Mouse (Mus musculus): ENCODE measurements around the gene Csrnp1.

Csrnp1 gene

GRCm38 (mm10) chr9:119977557-119978060, 6.8 kb downstream of the Csrnp1 start:
- DNase-seq (ENCODE audit: low read depth, low spot score): no peak

- DNase-seq (ENCODE audit: low read depth, low spot score): no peak
Observed at GRCm38 (mm10) chr9:119976704-119977556, 7.5 kb downstream of the Csrnp1 start.

- DNase-seq (ENCODE audit: low read depth, low spot score): no peak
Observed at GRCm38 (mm10) chr9:119975286-119975685, 9.2 kb downstream of the Csrnp1 start.

DNA sequence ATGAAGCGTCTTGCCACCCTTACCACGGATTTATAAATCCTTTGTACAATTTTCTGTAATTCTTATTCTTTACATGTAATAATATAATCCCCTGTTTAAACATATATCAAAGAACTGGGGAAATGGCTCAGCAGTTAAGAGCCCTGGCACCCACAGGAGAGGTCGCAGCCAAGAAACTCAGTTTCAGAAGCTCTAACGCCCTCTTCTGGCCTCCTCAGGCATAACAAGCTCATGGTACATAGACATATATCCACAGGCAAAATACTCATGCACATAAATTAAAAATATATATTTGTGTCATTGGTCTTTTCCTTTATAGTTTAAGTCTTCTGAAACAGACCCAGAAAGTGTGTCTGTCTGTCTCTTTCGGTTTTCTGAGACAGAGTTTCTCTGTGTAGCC, 9.8 kb downstream of the Csrnp1 start:
- DNase-seq (ENCODE audit: low read depth, low spot score): no peak

DNA sequence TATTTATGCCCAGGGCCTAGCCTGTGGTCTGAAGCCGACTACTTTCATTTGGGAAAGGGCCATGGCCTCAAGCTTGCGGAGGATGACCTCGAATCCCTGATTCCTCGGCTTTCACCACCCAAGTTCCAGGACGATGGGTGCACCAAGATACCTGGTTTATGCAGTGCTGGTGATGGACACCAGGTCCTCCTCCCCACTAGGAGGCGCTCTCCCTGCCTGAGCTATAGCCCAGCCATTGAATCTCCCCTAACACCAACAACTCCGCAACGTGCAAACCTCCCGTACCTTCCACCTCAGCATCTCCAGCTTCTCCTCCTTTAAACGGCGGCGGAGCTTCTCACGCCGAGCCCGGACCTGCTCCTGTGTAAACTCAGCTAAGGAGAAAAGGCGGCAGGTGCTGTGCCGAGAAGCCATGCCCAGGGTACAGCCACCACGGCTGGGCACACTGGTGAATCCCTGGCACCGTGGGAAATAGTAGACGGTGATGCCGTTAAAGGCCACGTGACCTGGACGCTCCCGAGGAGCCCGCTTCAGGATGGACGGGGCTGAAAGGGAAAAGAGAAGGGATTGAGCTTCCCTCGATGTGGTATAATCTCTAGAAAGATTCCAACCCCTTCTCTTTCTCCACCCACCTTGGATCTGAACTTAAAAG, 10.5 kb downstream of the Csrnp1 start:
- DNase-seq (ENCODE audit: low read depth, low spot score): no peak

DNA sequence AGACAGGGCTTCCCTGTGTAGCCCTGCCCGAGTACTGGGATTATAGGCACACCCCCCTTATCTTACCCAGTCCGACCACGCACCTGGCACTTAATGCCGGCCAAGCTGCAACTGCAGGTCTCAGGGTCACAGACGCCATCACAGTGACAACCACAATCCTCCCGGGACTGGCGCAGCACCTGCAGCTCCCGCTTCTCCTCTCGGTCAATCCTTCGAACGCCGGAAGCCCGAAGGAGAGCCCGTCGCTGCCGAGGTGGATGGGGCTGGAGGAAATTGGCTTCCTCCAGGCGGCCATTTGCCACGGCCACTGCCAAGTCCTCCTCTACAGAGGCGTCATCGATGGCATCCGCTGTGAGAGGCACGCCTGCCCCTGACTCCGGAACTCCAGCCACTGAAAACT, 11.2 kb downstream of the Csrnp1 start:
- DNase-seq (ENCODE audit: low read depth, low spot score): no peak

DNA sequence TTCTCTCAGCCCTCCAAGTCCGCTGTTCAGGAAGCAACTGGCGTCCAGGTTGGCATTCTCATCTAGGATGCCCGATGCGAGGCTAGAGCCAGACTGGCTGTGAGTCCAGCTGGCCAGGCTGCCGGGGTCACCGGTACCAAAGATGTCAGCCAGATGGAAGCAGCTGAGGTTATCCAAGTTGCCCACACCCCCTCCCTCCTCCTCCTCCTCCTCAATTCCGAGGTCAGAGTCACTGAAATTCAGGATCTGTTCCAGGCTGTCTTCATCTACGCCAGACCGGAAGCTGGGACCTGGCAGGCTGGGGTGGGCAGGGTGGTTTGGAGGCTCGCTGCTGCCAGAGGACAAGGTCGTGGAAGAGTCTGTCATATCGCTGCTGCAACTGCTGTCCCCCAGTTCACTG, 11.9 kb downstream of the Csrnp1 start:
- no peak for DNase-seq (ENCODE audit: low read depth, low spot score)

GRCm38 (mm10) chr9:119972166-119972565, 12.3 kb downstream of the Csrnp1 start:
- DNase-seq (ENCODE audit: low read depth, low spot score): no peak

GRCm38 (mm10) chr9:119970763-119971656, 13.4 kb downstream of the Csrnp1 start:
- no peak for DNase-seq (ENCODE audit: low read depth, low spot score)

GRCm38 (mm10) chr9:119970221-119970620, 14.2 kb downstream of the Csrnp1 start:
- DNase-seq (ENCODE audit: low read depth, low spot score): no peak

DNA sequence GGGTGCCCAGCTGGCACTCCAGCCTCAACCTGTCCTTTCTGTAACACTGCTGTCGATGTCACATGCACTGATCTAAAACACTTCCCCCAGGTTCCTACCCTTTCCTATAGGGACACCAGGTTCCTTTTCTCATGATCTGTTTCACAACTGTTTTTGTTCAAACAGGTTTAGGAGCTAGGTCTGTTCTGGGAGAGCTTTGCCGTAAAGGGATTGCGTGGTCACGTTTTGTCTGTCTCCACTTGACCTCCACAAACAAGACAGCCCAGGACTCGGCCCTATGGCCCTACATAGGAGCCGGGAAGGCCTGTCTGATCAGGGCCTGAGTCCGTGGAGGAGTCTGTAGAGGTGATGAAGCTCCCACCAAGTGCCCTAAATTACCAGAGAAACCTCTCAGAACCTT, 14.6 kb downstream of the Csrnp1 start:
- no peak for DNase-seq (ENCODE audit: low read depth, low spot score)

GRCm38 (mm10) chr9:119966221-119966910, 18.1 kb downstream of the Csrnp1 start:
- no peak for DNase-seq (ENCODE audit: low read depth, low spot score)

GRCm38 (mm10) chr9:119965186-119965585, 19.3 kb downstream of the Csrnp1 start:
- no peak for DNase-seq (ENCODE audit: low read depth, low spot score)

DNA sequence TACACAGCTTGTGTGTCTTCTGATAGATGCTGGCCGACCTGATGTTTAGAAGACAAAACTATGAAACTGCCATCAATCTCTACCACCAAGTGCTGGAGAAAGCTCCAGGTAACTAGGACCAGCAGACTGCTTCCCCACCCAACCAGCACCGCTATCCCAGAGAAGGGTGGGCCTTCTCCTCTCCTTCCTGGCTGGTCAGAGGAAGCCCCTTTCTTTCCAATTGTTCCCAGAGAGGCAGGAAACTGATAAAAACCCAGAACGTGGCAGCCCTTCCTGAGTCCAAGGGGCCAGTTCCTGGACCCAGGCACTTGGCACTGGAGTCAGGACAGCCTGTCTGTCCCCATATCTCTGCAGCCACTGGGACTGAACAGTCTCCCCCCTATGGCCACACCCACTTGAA, 20.3 kb downstream of the Csrnp1 start:
- DNase-seq (ENCODE audit: low read depth, low spot score): no peak

DNA sequence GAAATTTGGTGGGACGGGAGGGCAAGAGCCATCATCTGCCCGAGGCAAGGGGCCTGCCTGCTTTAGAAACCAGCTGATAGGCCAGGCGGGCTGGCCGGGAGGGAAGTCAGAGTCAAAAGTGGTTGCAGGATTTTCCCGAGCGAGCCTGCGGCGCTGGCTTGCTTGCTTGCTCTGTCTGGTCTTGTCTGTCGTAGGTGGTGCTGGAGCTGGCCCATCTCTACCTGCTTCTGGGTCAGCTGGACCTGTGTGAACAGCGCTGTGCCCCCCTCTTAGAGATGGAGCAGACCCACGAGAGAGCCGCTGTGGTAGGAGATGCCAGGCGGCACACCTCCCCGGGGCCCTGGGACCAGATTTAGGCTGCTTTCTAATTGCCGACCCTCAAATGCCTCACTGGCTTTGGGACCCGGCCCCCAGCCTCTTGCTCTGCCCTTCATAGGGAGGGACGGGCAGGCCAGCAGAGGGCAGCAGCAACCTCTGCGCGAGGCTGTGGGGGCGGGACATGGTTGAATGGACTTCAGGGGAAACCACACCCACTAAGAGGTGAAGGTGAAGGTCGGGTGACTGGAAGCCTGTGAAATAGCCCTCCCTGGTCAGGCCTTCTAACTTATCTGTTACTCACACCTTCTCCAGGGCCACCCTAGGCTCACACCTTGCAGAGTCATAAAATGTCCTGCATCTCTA, 21.3 kb downstream of the Csrnp1 start:
- DNase-seq (ENCODE audit: low read depth, low spot score): no peak

- DNase-seq (ENCODE audit: low read depth, low spot score): no peak
Observed at GRCm38 (mm10) chr9:119962216-119962615, 22.2 kb downstream of the Csrnp1 start.

- no peak for DNase-seq (ENCODE audit: low read depth, low spot score)
Observed at GRCm38 (mm10) chr9:119958835-119959234, 25.6 kb downstream of the Csrnp1 start.

DNA sequence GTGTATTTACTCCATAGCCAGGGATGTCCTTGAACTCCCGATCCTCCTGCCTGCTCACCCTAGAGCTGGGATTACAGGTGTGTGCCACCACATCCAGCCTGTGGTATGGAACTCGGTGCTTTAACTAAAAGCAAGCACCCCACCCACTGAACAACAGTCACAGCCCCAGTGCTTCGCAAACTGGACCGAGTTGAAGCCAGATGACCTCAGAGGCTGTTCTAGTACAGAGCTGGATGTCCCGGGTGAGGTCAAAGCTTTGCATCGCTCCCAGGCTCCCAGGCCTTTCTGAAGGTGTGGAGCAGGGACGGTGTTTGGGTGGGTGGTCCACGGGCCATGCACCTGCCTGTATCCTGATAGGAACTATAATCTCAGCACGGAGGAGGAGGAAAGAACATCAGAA, 33.1 kb downstream of the Csrnp1 start:
- no peak for DNase-seq (ENCODE audit: low read depth, low spot score)

GRCm38 (mm10) chr9:119950434-119950833, 34.0 kb downstream of the Csrnp1 start:
- DNase-seq (ENCODE audit: low read depth, low spot score): no peak

DNA sequence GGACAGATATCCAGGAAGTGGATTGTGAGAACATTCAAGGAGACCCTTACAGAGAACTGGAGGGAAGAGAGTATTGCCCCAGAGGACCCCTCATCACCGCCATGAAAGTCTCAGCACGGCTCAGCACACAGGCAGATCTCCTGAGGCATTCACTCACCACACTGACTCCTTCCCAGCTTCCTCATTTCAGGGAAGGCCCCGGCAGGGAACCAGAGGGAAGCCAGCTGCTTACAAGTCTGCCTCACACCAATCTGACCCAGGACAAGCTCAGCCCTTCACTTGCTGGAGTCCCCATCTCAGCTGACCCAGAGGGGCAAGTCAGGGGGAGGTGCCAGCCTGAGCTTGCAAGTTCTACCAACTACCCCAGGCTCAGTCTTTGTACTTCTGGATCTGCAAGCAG, 35.7 kb downstream of the Csrnp1 start:
- DNase-seq (ENCODE audit: low read depth, low spot score): no peak

Data from telencephalon, adult 2 months (tissue).